Mouse (Mus musculus): ENCODE results near the gene Olfr1493-ps1.

The Olfr1493-ps1 gene

GRCm38 (mm10) chr19:13722978-13723377 lies at the start of gene Olfr1493-ps1:
Gene Olfr1493-ps1 (plus strand): TSS chr19:13723278.
- no peak for DNase-seq

GRCm38 (mm10) chr19:13696968-13697367 lies 26.1 kb upstream of the Olfr1493-ps1 start, which contains the start of gene Olfr1491:
Gene Olfr1491 (plus strand): TSS chr19:13697268.
- no peak for DNase-seq

GRCm38 (mm10) chr19:13739428-13739827 lies 16.4 kb downstream of the Olfr1493-ps1 start, which contains the start of gene Olfr1494:
Gene Olfr1494 (plus strand): TSS chr19:13739728.
- no peak for DNase-seq

- peak; percentile 60 to 66 for DNase-seq
These were observed 26.3 kb downstream of the Olfr1493-ps1 start for GRCm38 (mm10) chr19:13749366-13749765.

- no peak for DNase-seq
These were observed 41.2 kb downstream of the Olfr1493-ps1 start, which contains the start of gene Olfr1495 for GRCm38 (mm10) chr19:13764306-13764705. Gene Olfr1495 (plus strand): TSS chr19:13764606.

- DNase-seq, result peak; percentile 42 to 67
These were observed 45.6 kb downstream of the Olfr1493-ps1 start for GRCm38 (mm10) chr19:13768565-13769276.

GRCm38 (mm10) chr19:13777578-13777977 lies 54.5 kb downstream of the Olfr1493-ps1 start, which contains the start of gene Olfr1496:
Gene Olfr1496 (plus strand): TSS chr19:13777878.
- DNase-seq, result no peak
